Mouse (Mus musculus): ENCODE measurements around the gene Drd4. TPM values are rescaled to one million over a fixed set of nuclear protein-coding genes. Genes with fewer than 3 reads are reported as not detected.

Gene Drd4
- polyA plus RNA-seq, 1 experiment, result 0.04 TPM

GRCm38 (mm10) chr7:141341689-141342226 lies 50.0 kb downstream of the Drd4 start:
- Histone ChIP-seq H3K4me3 (replicated peaks) (no peak overlapping the region), H3K4me1 (peaks cover 25% of the 10 kb centered on the region), H3K27me3 (replicated peaks) (peaks cover 49% of the 10 kb centered on the region), H3K9me3 (no peaks in the 10 kb centered on the region), H3K36me3 (replicated peaks; ENCODE audit: low read length) (peaks cover 4% of the 10 kb centered on the region)
- TF ChIP-seq GATA1 (IDR thresholded peaks at IDR 0.05; ENCODE audit: borderline replicate concordance, low read length) (no peak), FLI1 (IDR thresholded peaks at IDR 0.05; ENCODE audit: low read length) (no peak)

GRCm38 (mm10) chr7:141343230-141343629 lies 51.4 kb downstream of the Drd4 start:
- H3K4me1 ChIP-seq, result peaks cover 18% of the 10 kb centered on the region
- no peak overlapping the region for H3K4me3 ChIP-seq (replicated peaks)
- H3K27me3 ChIP-seq (replicated peaks), result peaks cover 49% of the 10 kb centered on the region
- no peaks in the 10 kb centered on the region for H3K36me3 ChIP-seq (replicated peaks; ENCODE audit: low read length)
- H3K9me3 ChIP-seq, result no peaks in the 10 kb centered on the region
- no peak for TF ChIP-seq FLI1 (IDR thresholded peaks at IDR 0.05; ENCODE audit: low read length)
- TF ChIP-seq GATA1 (IDR thresholded peaks at IDR 0.05; ENCODE audit: borderline replicate concordance, low read length), result no peak

GRCm38 (mm10) chr7:141343696-141344095 lies 51.9 kb downstream of the Drd4 start:
- Histone ChIP-seq H3K4me1 (peaks cover 13% of the 10 kb centered on the region), H3K4me3 (replicated peaks) (no peak overlapping the region), H3K36me3 (replicated peaks; ENCODE audit: low read length) (no peaks in the 10 kb centered on the region), H3K27me3 (replicated peaks) (peaks cover 46% of the 10 kb centered on the region), H3K9me3 (no peaks in the 10 kb centered on the region)
- TF ChIP-seq FLI1 (IDR thresholded peaks at IDR 0.05; ENCODE audit: low read length) (no peak), GATA1 (IDR thresholded peaks at IDR 0.05; ENCODE audit: borderline replicate concordance, low read length) (no peak)

GRCm38 (mm10) chr7:141344787-141345186 lies 53.0 kb downstream of the Drd4 start:
- TF ChIP-seq GATA1 (IDR thresholded peaks at IDR 0.05; ENCODE audit: borderline replicate concordance, low read length), result no peak
- TF ChIP-seq FLI1 (IDR thresholded peaks at IDR 0.05; ENCODE audit: low read length), result no peak
- peaks cover 11% of the 10 kb centered on the region for H3K4me1 ChIP-seq
- no peaks in the 10 kb centered on the region for H3K9me3 ChIP-seq
- H3K27me3 ChIP-seq (replicated peaks), result peaks cover 36% of the 10 kb centered on the region
- no peaks in the 10 kb centered on the region for H3K36me3 ChIP-seq (replicated peaks; ENCODE audit: low read length)
- no peak overlapping the region for H3K4me3 ChIP-seq (replicated peaks)

Other genes with a start within 250 kb of the Drd4 start
- gene B4galnt4, start 230.9 kb upstream of the Drd4 start, polyA plus RNA-seq (2012; ENCODE audit: insufficient read depth, low replicate concordance), result 11.5 and 17.3 TPM in 2 replicates
- 2.5 and 3.0 TPM in 2 replicates for gene Pkp3, start 213.8 kb upstream of the Drd4 start, polyA plus RNA-seq (2012; ENCODE audit: insufficient read depth, low replicate concordance)
- 41.8 and 92.9 TPM in 2 replicates for gene Sigirr, start 191.4 kb upstream of the Drd4 start, polyA plus RNA-seq (2012; ENCODE audit: insufficient read depth, low replicate concordance)
- gene Ano9, start 174.2 kb upstream of the Drd4 start, polyA plus RNA-seq (2012; ENCODE audit: insufficient read depth, low replicate concordance), result not detected in 2 replicates
- 32.9 and 81.5 TPM in 2 replicates for gene Ptdss2, start 169.6 kb upstream of the Drd4 start, polyA plus RNA-seq (2012; ENCODE audit: insufficient read depth, low replicate concordance)
- 26.5 and 43.0 TPM in 2 replicates for gene Rnh1, start 119.1 kb upstream of the Drd4 start, polyA plus RNA-seq (2012; ENCODE audit: insufficient read depth, low replicate concordance)
- 51.3 and 84.0 TPM in 2 replicates for gene Hras, start 98.0 kb upstream of the Drd4 start, polyA plus RNA-seq (2012; ENCODE audit: insufficient read depth, low replicate concordance)
- gene Lrrc56, start 97.8 kb upstream of the Drd4 start, polyA plus RNA-seq (2012; ENCODE audit: insufficient read depth, low replicate concordance), result 12.2 and 18.5 TPM in 2 replicates
- gene Lmntd2, start 77.9 kb upstream of the Drd4 start, polyA plus RNA-seq (2012; ENCODE audit: insufficient read depth, low replicate concordance), result 0.57 TPM in 1 of 2 replicates, not detected in the other
- gene Rassf7, start 76.1 kb upstream of the Drd4 start, polyA plus RNA-seq (2012; ENCODE audit: insufficient read depth, low replicate concordance), result 3.6 and 11.1 TPM in 2 replicates
- gene Phrf1, start 63.2 kb upstream of the Drd4 start, polyA plus RNA-seq (2012; ENCODE audit: insufficient read depth, low replicate concordance), result 82.9 and 114 TPM in 2 replicates
- 154 and 188 TPM in 2 replicates for gene Irf7, start 25.5 kb upstream of the Drd4 start, polyA plus RNA-seq (2012; ENCODE audit: insufficient read depth, low replicate concordance)
- not detected in 2 replicates for gene Cdhr5, start 15.2 kb upstream of the Drd4 start, polyA plus RNA-seq (2012; ENCODE audit: insufficient read depth, low replicate concordance)
- gene Sct, start 12.9 kb upstream of the Drd4 start, polyA plus RNA-seq (2012; ENCODE audit: insufficient read depth, low replicate concordance), result not detected in 2 replicates
- 52.9 and 121 TPM in 2 replicates for gene Deaf1, start 35.7 kb downstream of the Drd4 start, polyA plus RNA-seq (2012; ENCODE audit: insufficient read depth, low replicate concordance)
- 12.3 and 27.1 TPM in 2 replicates for gene Tmem80, start 35.7 kb downstream of the Drd4 start, polyA plus RNA-seq (2012; ENCODE audit: insufficient read depth, low replicate concordance)
- gene Eps8l2, start 46.9 kb downstream of the Drd4 start, polyA plus RNA-seq (2012; ENCODE audit: insufficient read depth, low replicate concordance), result 0.10 TPM in 1 of 2 replicates, not detected in the other
- gene Taldo1, start 100.2 kb downstream of the Drd4 start, polyA plus RNA-seq (2012; ENCODE audit: insufficient read depth, low replicate concordance), result 173 and 451 TPM in 2 replicates
- gene Gatd1, start 122.1 kb downstream of the Drd4 start, polyA plus RNA-seq (2012; ENCODE audit: insufficient read depth, low replicate concordance), result 11.1 TPM in 1 of 2 replicates, not detected in the other
- gene Cend1, start 137.5 kb downstream of the Drd4 start, polyA plus RNA-seq (2012; ENCODE audit: insufficient read depth, low replicate concordance), result not detected in 2 replicates
- 22.2 and 47.0 TPM in 2 replicates for gene Slc25a22, start 145.9 kb downstream of the Drd4 start, polyA plus RNA-seq (2012; ENCODE audit: insufficient read depth, low replicate concordance)
- 13.0 and 25.6 TPM in 2 replicates for gene Pidd1, start 152.0 kb downstream of the Drd4 start, polyA plus RNA-seq (2012; ENCODE audit: insufficient read depth, low replicate concordance)
- gene Rplp2, start 155.4 kb downstream of the Drd4 start, polyA plus RNA-seq (2012; ENCODE audit: insufficient read depth, low replicate concordance), result 6,138 and 9,533 TPM in 2 replicates
- 230 and 314 TPM in 2 replicates for gene Pnpla2, start 163.2 kb downstream of the Drd4 start, polyA plus RNA-seq (2012; ENCODE audit: insufficient read depth, low replicate concordance)
- gene Cracr2b, start 169.1 kb downstream of the Drd4 start, polyA plus RNA-seq (2012; ENCODE audit: insufficient read depth, low replicate concordance), result 19.4 and 29.4 TPM in 2 replicates
- 56.1 and 168 TPM in 2 replicates for gene Cd151, start 175.4 kb downstream of the Drd4 start, polyA plus RNA-seq (2012; ENCODE audit: insufficient read depth, low replicate concordance)
- 49.6 and 150 TPM in 2 replicates for gene Polr2l, start 183.1 kb downstream of the Drd4 start, polyA plus RNA-seq (2012; ENCODE audit: insufficient read depth, low replicate concordance)
- 53.2 and 54.8 TPM in 2 replicates for gene Tspan4, start 183.2 kb downstream of the Drd4 start, polyA plus RNA-seq (2012; ENCODE audit: insufficient read depth, low replicate concordance)
- gene Chid1, start 247.9 kb downstream of the Drd4 start, polyA plus RNA-seq (2012; ENCODE audit: insufficient read depth, low replicate concordance), result 28.4 and 49.7 TPM in 2 replicates